8 mouse cellular contexts compared by ENCODE assay signal in genomic region chr7:141403305-141403704, GRCm38 (mm10). TPM values are rescaled to one million over a fixed set of nuclear protein-coding genes. Genes with fewer than 3 reads are reported as not detected.
DNase-seq lines count a peak whose midpoint lies in the region; ATAC-seq and TF ChIP-seq lines count a peak whose summit lies in the region.

No protein-coding gene starts in this region.

- no peak overlapping the region for H3K9ac ChIP-seq in heart, embryonic 12.5 days
- H3K9ac ChIP-seq in kidney, embryonic 15.5 days = no peak overlapping the region

- no peaks in the 10 kb centered on the region for H3K4me1 ChIP-seq in heart, embryonic 12.5 days (replicated peaks)
- no peaks in the 10 kb centered on the region for H3K4me1 ChIP-seq in kidney, embryonic 15.5 days
- no peaks in the 10 kb centered on the region for H3K4me1 ChIP-seq in small intestine, adult 2 months (ENCODE audit: control insufficient read depth, insufficient read depth, insufficient read length, low read length)

- peak; percentile 49 for DNase-seq in gastrocnemius, adult 18-20 months (ENCODE audit: low spot score)
- DNase-seq in gastrocnemius, adult 8-10 months (ENCODE audit: low spot score in 2 of 2) = no peak
- DNase-seq in ZHBTc4 (ENCODE audit: low read depth, low spot score) = peak; percentile 65
- peak; percentile 80 for DNase-seq in embryo, embryonic 10 days (ENCODE audit: low spot score)

- H3K4me2 ChIP-seq in heart, embryonic 12.5 days = no peak overlapping the region
- H3K4me2 ChIP-seq in kidney, embryonic 15.5 days = no peak overlapping the region

- peaks cover 66% of the 10 kb centered on the region for H3K36me3 ChIP-seq in heart, embryonic 12.5 days
- H3K36me3 ChIP-seq in kidney, embryonic 15.5 days = peaks cover 71% of the 10 kb centered on the region
- peaks cover 50% of the 10 kb centered on the region for H3K36me3 ChIP-seq in small intestine, adult 2 months (ENCODE audit: control insufficient read depth, insufficient read depth, low read length)

- peak; percentile 37 for ATAC-seq in heart, embryonic 12.5 days (ENCODE audit: insufficient number of reproducible peaks, low FRiP score)
- ATAC-seq in kidney, embryonic 15.5 days (replicated peaks; ENCODE audit: low FRiP score) = peak; percentile 77
- ATAC-seq in megakaryocyte, adult 5-6 weeks (ENCODE audit: poor library complexity, severe bottlenecking) = peak; percentile 94

- TF ChIP-seq CTCF in small intestine, adult 2 months (IDR thresholded peaks at IDR 0.05; ENCODE audit: extremely low read depth, insufficient read length, insufficient replicate concordance, low read depth, low read length) = peak; percentile 83; the same call in 1 of the 2 replicates

- no peaks in the 10 kb centered on the region for H3K9me3 ChIP-seq in heart, embryonic 12.5 days (replicated peaks)
- H3K9me3 ChIP-seq in kidney, embryonic 15.5 days (replicated peaks) = no peaks in the 10 kb centered on the region

- WGBS in heart, embryonic 12.5 days = 46% methylated on average over 5 of the region's 5 CpGs
- 47% methylated on average over 5 of the region's 5 CpGs for WGBS in kidney, embryonic 15.5 days
- WGBS in small intestine, adult 2 months = 33% methylated on average over 5 of the region's 5 CpGs

- TF ChIP-seq POLR2A in small intestine, adult 2 months (IDR thresholded peaks at IDR 0.05; ENCODE audit: low read depth, low read length) = no peak

- no peaks in the 10 kb centered on the region for H3K27me3 ChIP-seq in heart, embryonic 12.5 days (replicated peaks)
- H3K27me3 ChIP-seq in kidney, embryonic 15.5 days = no peaks in the 10 kb centered on the region
- no peaks in the 10 kb centered on the region for H3K27me3 ChIP-seq in small intestine, adult 2 months (ENCODE audit: control insufficient read depth, insufficient read depth, low read length)

- H3K4me3 ChIP-seq in heart, embryonic 12.5 days = no peak overlapping the region
- no peak overlapping the region for H3K4me3 ChIP-seq in kidney, embryonic 15.5 days (replicated peaks)
- no peak overlapping the region for H3K4me3 ChIP-seq in small intestine, adult 2 months (ENCODE audit: low read depth, low read length)

- no peak overlapping the region for H3K27ac ChIP-seq in heart, embryonic 12.5 days (ENCODE audit: poor library complexity, severe bottlenecking)
- H3K27ac ChIP-seq in kidney, embryonic 15.5 days = no peak overlapping the region
- H3K27ac ChIP-seq in small intestine, adult 2 months (ENCODE audit: insufficient read depth, low read depth, low read length) = no peak overlapping the region

RNA-seq across cellular contexts. Expression of gene Gatd1, which starts 10.6 kb away (rescaled TPM):
- 1 to 10 TPM; 6.6 to 7.5 TPM for total RNA-seq in gastrocnemius, adult 18-20 months (2021)
- 1 to 10 TPM; 6.5 to 9.8 (median 7.8) TPM for total RNA-seq in gastrocnemius, adult 8-10 months (2022)
- 25.5 and 26.7 TPM in 2 replicates for polyA plus RNA-seq in heart, embryonic 12.5 days (2016; fragmentation: Nextera tagmentation; extraction: Ambion mirVana)
- 61.5 and 61.8 TPM in 2 replicates for polyA plus RNA-seq in kidney, embryonic 15.5 days (2015; fragmentation: Nextera tagmentation; extraction: Ambion mirVana)
- total RNA-seq in megakaryocyte, adult 5-6 weeks (2015) = 22.8 and 26.4 TPM in 2 replicates
- 12.9 and 13.1 TPM in 2 replicates for total RNA-seq in megakaryocyte, adult 5-6 weeks (2017)
- polyA plus RNA-seq in small intestine, adult 2 months (2012; rRNA removed) = 23.8 and 48.4 TPM in 2 replicates

RNA-seq across cellular contexts. Expression of gene Taldo1, which starts 11.3 kb away (rescaled TPM):
- 10 to 100 TPM; 84.5 to 85.6 TPM for total RNA-seq in gastrocnemius, adult 18-20 months (2021)
- total RNA-seq in gastrocnemius, adult 8-10 months (2022) = 10 to 100 TPM; 81.4 to 87.7 (median 84.4) TPM
- 276 and 284 TPM in 2 replicates for polyA plus RNA-seq in heart, embryonic 12.5 days (2016; fragmentation: Nextera tagmentation; extraction: Ambion mirVana)
- polyA plus RNA-seq in kidney, embryonic 15.5 days (2015; fragmentation: Nextera tagmentation; extraction: Ambion mirVana) = 340 and 353 TPM in 2 replicates
- total RNA-seq in megakaryocyte, adult 5-6 weeks (2015) = 197 and 213 TPM in 2 replicates
- 795 and 884 TPM in 2 replicates for total RNA-seq in megakaryocyte, adult 5-6 weeks (2017)
- 191 and 473 TPM in 2 replicates for polyA plus RNA-seq in small intestine, adult 2 months (2012; rRNA removed)

RNA-seq across cellular contexts. Expression of gene Cend1, which starts 26.0 kb away (rescaled TPM):
- under 1 TPM; 0.39 to 0.47 TPM for total RNA-seq in gastrocnemius, adult 18-20 months (2021)
- total RNA-seq in gastrocnemius, adult 8-10 months (2022) = under 1 TPM in 2 of 4 experiments, not detected in 2; 0.16 to 0.48 TPM
- polyA plus RNA-seq in heart, embryonic 12.5 days (2016; fragmentation: Nextera tagmentation; extraction: Ambion mirVana) = 13.9 and 14.6 TPM in 2 replicates
- 2.6 and 3.4 TPM in 2 replicates for polyA plus RNA-seq in kidney, embryonic 15.5 days (2015; fragmentation: Nextera tagmentation; extraction: Ambion mirVana)
- total RNA-seq in megakaryocyte, adult 5-6 weeks (2015) = 0.18 TPM in 1 of 2 replicates, not detected in the other
- not detected in 2 replicates for total RNA-seq in megakaryocyte, adult 5-6 weeks (2017)
- polyA plus RNA-seq in small intestine, adult 2 months (2012; rRNA removed) = 0.84 and 1.0 TPM in 2 replicates

RNA-seq across cellular contexts. Expression of gene Slc25a22, which starts 34.4 kb away (rescaled TPM):
- total RNA-seq in gastrocnemius, adult 18-20 months (2021) = 10 to 100 TPM; 18.2 to 21.3 TPM
- 10 to 100 TPM; 14.5 to 19.5 (median 14.7) TPM for total RNA-seq in gastrocnemius, adult 8-10 months (2022)
- polyA plus RNA-seq in heart, embryonic 12.5 days (2016; fragmentation: Nextera tagmentation; extraction: Ambion mirVana) = 19.3 and 20.7 TPM in 2 replicates
- polyA plus RNA-seq in kidney, embryonic 15.5 days (2015; fragmentation: Nextera tagmentation; extraction: Ambion mirVana) = 27.6 and 34.0 TPM in 2 replicates
- total RNA-seq in megakaryocyte, adult 5-6 weeks (2015) = 14.6 and 15.0 TPM in 2 replicates
- total RNA-seq in megakaryocyte, adult 5-6 weeks (2017) = 3.2 and 6.4 TPM in 2 replicates
- 104 and 488 TPM in 2 replicates for polyA plus RNA-seq in small intestine, adult 2 months (2012; rRNA removed)

RNA-seq across cellular contexts. Expression of gene Pidd1, which starts 40.5 kb away (rescaled TPM):
- under 1 TPM; 0.09 to 0.14 TPM for total RNA-seq in gastrocnemius, adult 18-20 months (2021)
- under 1 TPM; 0.07 to 0.51 (median 0.19) TPM for total RNA-seq in gastrocnemius, adult 8-10 months (2022)
- 12.0 and 14.3 TPM in 2 replicates for polyA plus RNA-seq in heart, embryonic 12.5 days (2016; fragmentation: Nextera tagmentation; extraction: Ambion mirVana)
- 10.5 and 12.6 TPM in 2 replicates for polyA plus RNA-seq in kidney, embryonic 15.5 days (2015; fragmentation: Nextera tagmentation; extraction: Ambion mirVana)
- 7.1 and 8.1 TPM in 2 replicates for total RNA-seq in megakaryocyte, adult 5-6 weeks (2015)
- total RNA-seq in megakaryocyte, adult 5-6 weeks (2017) = 6.1 and 10.5 TPM in 2 replicates
- polyA plus RNA-seq in small intestine, adult 2 months (2012; rRNA removed) = 5.8 and 13.9 TPM in 2 replicates

Comparison
In these comparisons a context has a peak if more than half of its experiments do, and no peak if none do; other contexts are left out.
1. DNase-seq: peak in gastrocnemius, adult 18-20 months (single experiment), ZHBTc4 (single experiment) and embryo, embryonic 10 days (single experiment); none in gastrocnemius, adult 8-10 months (0 of 2).
2. ATAC-seq: peak in every context shown above with its lines; median percentile 94 in megakaryocyte, adult 5-6 weeks; 77 in kidney, embryonic 15.5 days; 37 in heart, embryonic 12.5 days.